Mouse (Mus musculus) intestine, embryonic 15.5 days (tissue): Measurements from ENCODE around the gene Ostf1. TPM values are rescaled to one million over a fixed set of nuclear protein-coding genes. Genes with fewer than 3 reads are reported as not detected.

Experiments used
- ATAC-seq: fragments of 200-750 bp; cut with Nextera tagmentation; 2 replicates; pipeline ENCODE4 v1.8.0; 2017; ENCODE audit warnings: moderate TSS enrichment, moderate library complexity
- H3K27ac ChIP-seq: fragments of 300-500 bp; sonication (generic); 2 replicates; pipeline ENCODE4 v1.5.1; 2015; ENCODE audit warnings: mild to moderate bottlenecking, inconsistent platforms
- H3K27me3 ChIP-seq: fragments of 300-500 bp; sonication (generic); replicated peaks from 2 replicates; pipeline ENCODE4 v1.6.1; 2015; ENCODE audit warnings: inconsistent platforms
- H3K36me3 ChIP-seq: fragments of 300-500 bp; sonication (generic); 2 replicates; pipeline ENCODE4 v1.6.1; 2015; ENCODE audit warnings: inconsistent platforms
- H3K4me1 ChIP-seq: fragments of 300-500 bp; sonication (generic); replicated peaks from 2 replicates; pipeline ENCODE4 v1.6.1; 2015; ENCODE audit warnings: inconsistent platforms
- H3K4me2 ChIP-seq: fragments of 300-500 bp; sonication (generic); replicated peaks from 2 replicates; pipeline ENCODE4 v1.6.1; 2015; ENCODE audit warnings: mild to moderate bottlenecking, inconsistent platforms
- H3K4me3 ChIP-seq: fragments of 300-500 bp; sonication (generic); replicated peaks from 2 replicates; pipeline ENCODE4 v1.5.1; 2015; ENCODE audit warnings: inconsistent platforms
- H3K9ac ChIP-seq: fragments of 300-500 bp; sonication (generic); 2 replicates; pipeline ENCODE4 v1.6.1; 2015; ENCODE audit warnings: inconsistent platforms
- H3K9me3 ChIP-seq: fragments of 300-500 bp; sonication (generic); 2 replicates; pipeline ENCODE4 v1.6.1; 2016; ENCODE audit warnings: inconsistent platforms
- WGBS: fragments of 180-500 bp; shearing (Covaris S2); methylation state at CpG from one replicate; pipeline ENCODE4 v1.1.7; 2015; 5-methylcytosine and 5-hydroxymethylcytosine counted together
- polyA plus RNA-seq: library from polyadenylated mRNA; unstranded; fragments of >200 nt; fragmentation: Nextera tagmentation; extraction: Ambion mirVana; gene quantifications from 2 replicates; pipeline ENCODE4 v1.2.1, GENCODE M21; 2015

Ostf1 gene
- polyA plus RNA-seq, 1 experiment from 2014 or later = 86.3 TPM

- 71% methylated on average over 4 of the region's 4 CpGs for WGBS
- no peak overlapping the region for H3K4me2 ChIP-seq
- no peak overlapping the region for H3K9ac ChIP-seq
- H3K4me3 ChIP-seq = no peak overlapping the region
- H3K4me1 ChIP-seq = no peaks in the 10 kb centered on the region
- H3K36me3 ChIP-seq = no peaks in the 10 kb centered on the region
- H3K9me3 ChIP-seq = no peaks in the 10 kb centered on the region
- no peaks in the 10 kb centered on the region for H3K27me3 ChIP-seq
- ATAC-seq = no peak
- H3K27ac ChIP-seq = no peak overlapping the region
Measured at GRCm38 (mm10) chr19:18641001-18641400, 9.4 kb upstream of the Ostf1 start.

- 26% methylated on average over 2 of the region's 2 CpGs for WGBS
- H3K27me3 ChIP-seq = no peaks in the 10 kb centered on the region
- H3K27ac ChIP-seq = no peak overlapping the region
Measured at GRCm38 (mm10) chr19:18639552-18639951, 7.9 kb upstream of the Ostf1 start.

GRCm38 (mm10) chr19:18638949-18639348, 7.3 kb upstream of the Ostf1 start:
- Histone ChIP-seq H3K27me3 (no peaks in the 10 kb centered on the region), H3K4me1 (no peaks in the 10 kb centered on the region), H3K4me3 (no peak overlapping the region), H3K27ac (no peak overlapping the region), H3K4me2 (no peak overlapping the region), H3K36me3 (no peaks in the 10 kb centered on the region), H3K9ac (no peak overlapping the region), H3K9me3 (no peaks in the 10 kb centered on the region)
- 67% methylated on average over 5 of the region's 5 CpGs for WGBS
- no peak for ATAC-seq

More at GRCm38 (mm10) chr19:18639552-18639951, 7.9 kb upstream of the Ostf1 start:
- Histone ChIP-seq H3K9ac (no peak overlapping the region), H3K4me3 (no peak overlapping the region), H3K4me1 (no peaks in the 10 kb centered on the region), H3K4me2 (no peak overlapping the region), H3K9me3 (no peaks in the 10 kb centered on the region), H3K36me3 (no peaks in the 10 kb centered on the region)
- peak; percentile 45; the same call in 1 of the 2 replicates for ATAC-seq

GRCm38 (mm10) chr19:18637954-18638353, 6.3 kb upstream of the Ostf1 start:
- WGBS = 75% methylated on average over 5 of the region's 5 CpGs

DNA sequence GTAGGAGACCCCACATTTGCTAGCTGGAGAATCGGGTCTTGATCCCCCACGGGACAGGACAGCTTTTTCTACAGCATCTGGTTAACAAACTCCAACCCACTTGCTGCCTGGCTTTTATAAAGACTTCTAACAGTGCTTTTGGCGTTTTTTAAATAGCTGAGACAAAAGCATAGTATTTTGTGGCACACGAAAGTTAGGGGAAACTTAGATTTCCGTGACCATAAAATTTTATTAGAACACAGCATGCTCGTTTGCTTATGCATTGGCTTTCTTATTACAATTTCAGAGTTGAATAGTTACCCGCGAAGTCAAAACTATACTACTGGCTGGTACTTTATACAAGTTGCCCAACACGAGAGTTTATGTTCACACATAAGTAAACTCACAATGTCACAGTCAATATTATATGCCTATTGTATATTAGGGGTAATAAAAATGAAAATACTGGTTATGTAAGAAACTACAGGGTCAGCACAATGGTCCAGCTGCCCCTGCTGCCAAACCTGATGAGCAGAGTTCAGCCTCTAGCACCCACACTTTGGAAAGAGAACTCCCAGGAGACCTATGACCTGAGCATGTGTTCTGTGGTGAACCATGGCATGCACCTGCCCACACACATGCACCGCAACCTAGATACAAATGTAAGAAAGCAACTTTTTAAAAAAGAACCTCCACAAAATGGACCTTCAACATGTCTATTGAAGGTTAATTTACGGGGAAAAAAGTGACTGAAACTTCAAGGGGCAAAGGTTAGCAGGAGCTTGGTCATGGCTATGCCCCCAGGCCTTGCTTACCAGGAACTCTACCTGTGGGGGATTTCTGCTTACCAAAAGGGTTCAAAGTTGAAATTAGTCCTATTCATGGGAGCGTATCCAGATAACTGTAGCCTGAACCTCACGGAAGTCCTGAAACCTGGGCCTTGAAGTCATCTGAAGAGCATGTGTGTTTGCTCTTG, 885 bp upstream of the Ostf1 start:
- Histone ChIP-seq H3K9me3 (no peaks in the 10 kb centered on the region), H3K4me1 (peaks cover 5% of the 10 kb centered on the region; the same call in 1 of the 2 replicates), H3K27me3 (no peaks in the 10 kb centered on the region), H3K36me3 (no peaks in the 10 kb centered on the region), H3K4me2 (peak overlapping the region; percentile 69), H3K4me3 (peak overlapping the region; percentile 85), H3K27ac (no peak overlapping the region), H3K9ac (peak overlapping the region; percentile 46)
- WGBS = 62% methylated on average over 13 of the region's 13 CpGs
- ATAC-seq = no peak

More at GRCm38 (mm10) chr19:18637954-18638353, 6.3 kb upstream of the Ostf1 start:
- Histone ChIP-seq H3K27me3 (no peaks in the 10 kb centered on the region), H3K9ac (no peak overlapping the region), H3K4me2 (no peak overlapping the region), H3K9me3 (no peaks in the 10 kb centered on the region), H3K36me3 (no peaks in the 10 kb centered on the region), H3K27ac (no peak overlapping the region), H3K4me3 (no peak overlapping the region), H3K4me1 (no peaks in the 10 kb centered on the region)
- no peak for ATAC-seq

- H3K27me3 ChIP-seq = no peaks in the 10 kb centered on the region
- no peaks in the 10 kb centered on the region for H3K9me3 ChIP-seq
Measured at GRCm38 (mm10) chr19:18631161-18631643, 421 bp downstream of the Ostf1 start.

DNA sequence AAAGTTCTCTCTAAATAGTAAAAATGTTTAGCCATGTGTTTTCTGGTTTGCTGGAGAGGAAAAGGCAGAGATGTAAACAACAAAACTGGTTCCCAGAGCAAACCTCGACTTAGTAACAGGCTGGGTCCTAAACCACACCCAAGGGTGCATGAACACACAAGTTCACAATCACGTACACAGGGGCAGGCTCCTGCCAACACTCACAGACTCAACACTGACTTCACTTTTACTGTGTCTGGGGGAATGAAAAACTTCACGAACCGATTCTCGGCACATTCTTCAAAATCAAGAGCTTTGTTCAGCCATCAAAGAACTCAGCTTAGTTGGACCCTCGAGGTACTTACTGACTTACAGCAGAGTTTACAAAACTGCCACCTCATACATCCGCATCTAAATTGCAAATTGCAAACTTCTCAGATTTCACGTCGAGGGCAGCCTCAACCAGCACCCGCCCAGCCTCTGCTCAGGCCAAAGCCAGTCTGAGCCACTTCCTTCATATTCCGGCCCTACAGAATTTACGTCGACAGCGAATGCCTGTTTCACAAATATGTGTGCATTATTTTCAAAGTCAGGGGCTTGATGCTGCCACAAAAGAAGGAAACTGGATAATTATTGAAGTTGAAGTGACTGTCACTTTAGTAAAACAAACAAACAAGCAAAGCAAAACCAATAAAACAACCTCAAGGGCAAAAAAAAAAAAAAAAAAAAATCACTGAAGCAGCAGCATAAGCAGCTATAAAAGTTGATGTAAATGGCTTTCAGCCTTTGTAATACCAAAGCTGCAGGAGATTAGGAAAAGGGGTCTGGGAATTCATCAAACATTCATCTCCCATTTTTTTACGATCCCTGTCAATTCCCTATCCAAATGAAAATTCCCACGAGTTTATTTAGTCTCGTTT, 1.2 kb downstream of the Ostf1 start:
- peak overlapping the region; percentile 85 for H3K4me3 ChIP-seq
- H3K27me3 ChIP-seq = no peaks in the 10 kb centered on the region
- no peak for ATAC-seq
- H3K9ac ChIP-seq = peak overlapping the region; percentile 75
- 14% methylated on average over 17 of the region's 17 CpGs for WGBS
- no peaks in the 10 kb centered on the region for H3K36me3 ChIP-seq
- H3K4me1 ChIP-seq = peaks cover 5% of the 10 kb centered on the region; the same call in 1 of the 2 replicates
- peak overlapping the region; percentile 69 for H3K4me2 ChIP-seq
- no peaks in the 10 kb centered on the region for H3K9me3 ChIP-seq
- H3K27ac ChIP-seq = no peak overlapping the region; the same call in 1 of the 2 replicates

More at GRCm38 (mm10) chr19:18631161-18631643, 421 bp downstream of the Ostf1 start:
- peaks cover 5% of the 10 kb centered on the region; the same call in 1 of the 2 replicates for H3K4me1 ChIP-seq
- peak overlapping the region; percentile 69 for H3K4me2 ChIP-seq
- H3K9ac ChIP-seq = peak overlapping the region; percentile 75
- peak overlapping the region; percentile 92 for H3K27ac ChIP-seq
- H3K4me3 ChIP-seq = peak overlapping the region; percentile 85
- under 1% methylated on average over 40 of the region's 40 CpGs for WGBS
- ATAC-seq = peak; percentile 80
- no peaks in the 10 kb centered on the region for H3K36me3 ChIP-seq

DNA sequence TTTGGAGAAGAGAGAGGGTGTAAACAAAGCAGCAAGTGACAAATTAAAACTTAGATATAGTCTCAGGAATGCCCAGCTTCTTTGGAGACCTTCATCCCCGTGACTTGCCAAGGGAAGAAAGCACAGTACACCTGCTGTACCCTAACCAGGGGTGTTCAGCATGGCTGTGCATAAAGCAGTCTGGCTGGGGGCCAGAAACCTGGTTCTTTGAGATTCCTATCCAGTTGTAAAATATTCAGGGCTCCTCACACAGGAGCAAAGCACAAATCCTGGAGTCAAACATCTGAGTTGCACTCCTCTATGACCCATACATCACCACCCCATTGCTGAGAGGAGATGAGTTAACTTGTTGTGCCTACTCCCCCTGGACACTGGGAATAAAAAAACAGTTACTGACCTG, 2.0 kb downstream of the Ostf1 start:
- peak overlapping the region; percentile 69; the same call in 1 of the 2 replicates for H3K4me2 ChIP-seq

DNA sequence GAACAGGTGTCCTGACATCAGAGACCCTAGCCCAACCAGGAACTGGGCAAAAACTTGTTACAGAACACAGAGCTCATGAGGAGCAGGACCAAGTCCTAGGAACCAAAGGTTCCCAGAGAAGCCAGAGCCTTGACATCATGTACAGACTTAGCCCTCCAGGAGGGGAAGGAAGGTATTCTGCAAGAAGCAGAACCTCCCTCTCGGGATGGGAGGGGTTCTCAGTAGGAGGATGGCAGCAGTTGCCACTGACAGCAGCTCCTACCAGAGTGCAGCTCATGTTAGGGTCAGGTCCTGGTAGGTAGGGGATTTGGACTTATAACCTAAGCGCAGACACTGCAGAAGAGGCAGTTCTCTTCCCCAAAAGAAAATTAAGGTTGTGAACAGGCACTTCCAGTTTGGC, 7.7 kb downstream of the Ostf1 start:
- 72% methylated on average over 2 of the region's 2 CpGs for WGBS
- H3K36me3 ChIP-seq = no peaks in the 10 kb centered on the region
- no peaks in the 10 kb centered on the region for H3K9me3 ChIP-seq
- no peaks in the 10 kb centered on the region for H3K27me3 ChIP-seq
- H3K4me2 ChIP-seq = no peak overlapping the region
- ATAC-seq = no peak
- no peak overlapping the region for H3K4me3 ChIP-seq
- no peak overlapping the region for H3K27ac ChIP-seq
- no peaks in the 10 kb centered on the region for H3K4me1 ChIP-seq
- no peak overlapping the region for H3K9ac ChIP-seq

More for the DNA sequence above, 2.0 kb downstream of the Ostf1 start:
- no peak for ATAC-seq
- H3K4me3 ChIP-seq = no peak overlapping the region
- H3K9me3 ChIP-seq = no peaks in the 10 kb centered on the region
- no peak overlapping the region for H3K27ac ChIP-seq
- WGBS = 59% methylated on average over 1 of the region's 1 CpGs
- peaks cover 5% of the 10 kb centered on the region; the same call in 1 of the 2 replicates for H3K4me1 ChIP-seq
- H3K27me3 ChIP-seq = no peaks in the 10 kb centered on the region
- no peak overlapping the region for H3K9ac ChIP-seq
- no peaks in the 10 kb centered on the region for H3K36me3 ChIP-seq

DNA sequence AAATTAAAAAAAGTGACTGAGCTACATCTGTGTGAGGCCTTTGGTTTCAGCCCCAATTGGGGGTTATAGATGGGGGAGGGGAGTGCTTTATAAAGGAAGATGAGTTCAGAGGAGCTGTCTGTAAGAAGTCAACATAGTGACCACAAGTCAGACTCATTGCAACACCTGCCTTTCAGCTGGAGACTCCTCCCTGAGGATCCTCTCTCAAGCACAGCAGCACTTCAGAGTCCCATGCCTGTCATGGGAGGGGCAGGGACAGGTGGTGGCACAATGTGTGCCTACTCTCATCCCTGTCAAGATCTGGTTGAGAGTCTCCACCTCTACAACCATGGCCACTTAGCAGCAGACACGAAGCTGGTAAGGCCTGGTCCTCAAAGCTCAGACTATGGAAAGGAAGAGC, 11.9 kb downstream of the Ostf1 start:
- 80% methylated on average over 1 of the region's 1 CpGs for WGBS
- no peak overlapping the region for H3K27ac ChIP-seq
- ATAC-seq = no peak

GRCm38 (mm10) chr19:18619060-18619459, 12.6 kb downstream of the Ostf1 start:
- Histone ChIP-seq H3K9me3 (no peaks in the 10 kb centered on the region), H3K36me3 (no peaks in the 10 kb centered on the region), H3K4me2 (no peak overlapping the region), H3K9ac (no peak overlapping the region), H3K4me3 (no peak overlapping the region), H3K4me1 (0 out of 2 replicates have a peak, but pooled peaks cover 7% of the 10 kb centered on the region), H3K27me3 (no peaks in the 10 kb centered on the region), H3K27ac (no peak overlapping the region)
- no peak for ATAC-seq
- WGBS = 75% methylated on average over 5 of the region's 5 CpGs

More for the DNA sequence above, 11.9 kb downstream of the Ostf1 start:
- Histone ChIP-seq H3K4me3 (no peak overlapping the region), H3K27me3 (no peaks in the 10 kb centered on the region), H3K4me2 (no peak overlapping the region), H3K9ac (no peak overlapping the region), H3K4me1 (0 out of 2 replicates have a peak, but pooled peaks cover 7% of the 10 kb centered on the region), H3K9me3 (no peaks in the 10 kb centered on the region), H3K36me3 (no peaks in the 10 kb centered on the region)

- Histone ChIP-seq H3K4me2 (no peak overlapping the region), H3K36me3 (no peaks in the 10 kb centered on the region), H3K9ac (no peak overlapping the region), H3K9me3 (no peaks in the 10 kb centered on the region), H3K27ac (no peak overlapping the region), H3K27me3 (no peaks in the 10 kb centered on the region), H3K4me3 (no peak overlapping the region), H3K4me1 (0 out of 2 replicates have a peak, but pooled peaks cover 7% of the 10 kb centered on the region)
- no peak for ATAC-seq
- 78% methylated on average over 1 of the region's 1 CpGs for WGBS
Measured at GRCm38 (mm10) chr19:18617504-18617903, 14.1 kb downstream of the Ostf1 start.
